25 mouse cellular contexts compared by ENCODE assay signal in genomic region chr7:65879330-65879729, GRCm38 (mm10). TPM values are rescaled to one million over a fixed set of nuclear protein-coding genes. Genes with fewer than 3 reads are reported as not detected.
DNase-seq lines count a peak whose midpoint lies in the region; ATAC-seq lines count a peak whose summit lies in the region.
"Had no signal": no experiment of that assay in that cellular context is flagged by ENCODE, and none has a peak within 500 bp of the region (broad histone marks: within the 10 kb centered on the region; RNA-seq: fewer than 3 reads in every experiment).

No protein-coding gene starts in this region.

- no peaks in the 10 kb centered on the region for H3K36me3 ChIP-seq in hindbrain, embryonic 15.5 days
- no peaks in the 10 kb centered on the region for H3K36me3 ChIP-seq in hindbrain, embryonic 11.5 days (ENCODE audit: control insufficient read depth, insufficient read depth, low read length)
- H3K36me3 ChIP-seq: embryonic facial prominence, embryonic 13.5 days; forebrain, embryonic 10.5 days; heart, embryonic 12.5 days; limb, embryonic 12.5 days; lung, embryonic 15.5 days; midbrain, embryonic 10.5 days; neural tube, embryonic 12.5 days; stomach, embryonic 15.5 days had no signal

- H3K9ac ChIP-seq in hindbrain, embryonic 15.5 days, result no peak overlapping the region
- no peak overlapping the region for H3K9ac ChIP-seq in hindbrain, embryonic 11.5 days (ENCODE audit: low read depth, low read length)
- H3K9ac ChIP-seq: embryonic facial prominence, embryonic 13.5 days; heart, embryonic 12.5 days; limb, embryonic 12.5 days; lung, embryonic 15.5 days; neural tube, embryonic 12.5 days; stomach, embryonic 15.5 days had no signal

- no peak overlapping the region for H3K27ac ChIP-seq in hindbrain, embryonic 15.5 days (replicated peaks)
- no peak overlapping the region for H3K27ac ChIP-seq in hindbrain, embryonic 11.5 days (ENCODE audit: low read depth, low read length)
- H3K27ac ChIP-seq: embryonic facial prominence, embryonic 13.5 days; forebrain, embryonic 10.5 days; heart, adult 2 months; limb, embryonic 12.5 days; lung, embryonic 15.5 days; midbrain, embryonic 10.5 days; neural tube, embryonic 12.5 days; stomach, embryonic 15.5 days had no signal

- peak; percentile 54; the same call in 1 of the 2 replicates for ATAC-seq in hindbrain, embryonic 15.5 days (ENCODE audit: low FRiP score, low read depth)
- ATAC-seq in hindbrain, embryonic 11.5 days (ENCODE audit: low FRiP score), result no peak
- ATAC-seq: forebrain, embryonic 16.5 days; midbrain, embryonic 16.5 days had no signal

- H3K4me2 ChIP-seq in hindbrain, embryonic 15.5 days, result no peak overlapping the region
- no peak overlapping the region for H3K4me2 ChIP-seq in hindbrain, embryonic 11.5 days (replicated peaks; ENCODE audit: low read depth, low read length)
- H3K4me2 ChIP-seq: embryonic facial prominence, embryonic 13.5 days; heart, embryonic 12.5 days; limb, embryonic 12.5 days; lung, embryonic 15.5 days; neural tube, embryonic 12.5 days; stomach, embryonic 15.5 days had no signal

- no peaks in the 10 kb centered on the region for H3K27me3 ChIP-seq in hindbrain, embryonic 15.5 days
- H3K27me3 ChIP-seq in hindbrain, embryonic 11.5 days (ENCODE audit: control insufficient read depth, insufficient read depth, low read length), result no peaks in the 10 kb centered on the region
- H3K27me3 ChIP-seq: embryonic facial prominence, embryonic 13.5 days; limb, embryonic 12.5 days; neural tube, embryonic 12.5 days; stomach, embryonic 15.5 days had no signal

- no peak overlapping the region for H3K4me3 ChIP-seq in hindbrain, embryonic 15.5 days
- no peak overlapping the region for H3K4me3 ChIP-seq in hindbrain, embryonic 11.5 days (ENCODE audit: low read depth, low read length)
- H3K4me3 ChIP-seq: embryonic facial prominence, embryonic 13.5 days; forebrain, embryonic 10.5 days; heart, adult 2 months; heart, embryonic 12.5 days; limb, embryonic 12.5 days; lung, embryonic 15.5 days; midbrain, embryonic 10.5 days; myocyte; neural tube, embryonic 12.5 days; stomach, embryonic 15.5 days had no signal

- DNase-seq in hindbrain, embryonic 11.5 days (ENCODE audit: low spot score), result no peak
- peak; percentile 43 for DNase-seq in ovary, postnatal 36 days (ENCODE audit: low spot score)
- DNase-seq in ovary, adult 18-20 months (ENCODE audit: low spot score), result no peak
- peak; percentile 65 for DNase-seq in adrenal gland, postnatal 25 days
- DNase-seq in right cerebral cortex, postnatal 14 days, result no peak
- DNase-seq: B cell, adult 2 months; cerebellum, adult 2 months; heart, adult 2 months; heart, postnatal 4 days; kidney, adult 11 months; kidney, postnatal 14 days; layer of hippocampus, adult 9-11 months had no signal

- H3K4me1 ChIP-seq in hindbrain, embryonic 15.5 days (replicated peaks), result peaks cover 6% of the 10 kb centered on the region
- H3K4me1 ChIP-seq in hindbrain, embryonic 11.5 days (replicated peaks; ENCODE audit: control insufficient read depth, insufficient read depth, low read length), result no peaks in the 10 kb centered on the region
- H3K4me1 ChIP-seq: midbrain, embryonic 10.5 days had no signal

- WGBS in hindbrain, embryonic 15.5 days, result 50% methylated on average over 9 of the region's 9 CpGs
- WGBS in hindbrain, embryonic 11.5 days, result 78% methylated on average over 9 of the region's 9 CpGs

- H3K9me3 ChIP-seq in hindbrain, embryonic 15.5 days, result no peaks in the 10 kb centered on the region
- no peaks in the 10 kb centered on the region for H3K9me3 ChIP-seq in hindbrain, embryonic 11.5 days (ENCODE audit: control insufficient read depth, low read length)
- H3K9me3 ChIP-seq: embryonic facial prominence, embryonic 13.5 days; forebrain, embryonic 10.5 days; heart, embryonic 12.5 days; limb, embryonic 12.5 days; lung, embryonic 15.5 days; midbrain, embryonic 10.5 days; neural tube, embryonic 12.5 days; stomach, embryonic 15.5 days had no signal

RNA-seq across cellular contexts. Expression of gene Pcsk6, which starts 17.8 kb away (rescaled TPM):
- 1.0 and 1.8 TPM in 2 replicates for polyA plus RNA-seq in hindbrain, embryonic 15.5 days (2015; fragmentation: Nextera tagmentation; extraction: Ambion mirVana)
- polyA plus RNA-seq in hindbrain, embryonic 11.5 days (2014; fragmentation: Nextera tagmentation; extraction: Ambion mirVana), result 1.1 and 2.4 TPM in 2 replicates
- total RNA-seq in adrenal gland, postnatal 25 days (2021), result 11.6 and 20.8 TPM in 2 replicates
- total RNA-seq: megakaryocyte progenitor cell, adult 5-6 weeks had no signal

Comparison
In these comparisons a context has a peak if more than half of its experiments do, and no peak if none do; other contexts are left out.
1. DNase-seq: peak in ovary, postnatal 36 days (single experiment) and adrenal gland, postnatal 25 days (single experiment); none in hindbrain, embryonic 11.5 days (single experiment), ovary, adult 18-20 months (single experiment) and right cerebral cortex, postnatal 14 days (single experiment).